ENCODE assay signal across 32 mouse cellular contexts in the genomic region with DNA sequence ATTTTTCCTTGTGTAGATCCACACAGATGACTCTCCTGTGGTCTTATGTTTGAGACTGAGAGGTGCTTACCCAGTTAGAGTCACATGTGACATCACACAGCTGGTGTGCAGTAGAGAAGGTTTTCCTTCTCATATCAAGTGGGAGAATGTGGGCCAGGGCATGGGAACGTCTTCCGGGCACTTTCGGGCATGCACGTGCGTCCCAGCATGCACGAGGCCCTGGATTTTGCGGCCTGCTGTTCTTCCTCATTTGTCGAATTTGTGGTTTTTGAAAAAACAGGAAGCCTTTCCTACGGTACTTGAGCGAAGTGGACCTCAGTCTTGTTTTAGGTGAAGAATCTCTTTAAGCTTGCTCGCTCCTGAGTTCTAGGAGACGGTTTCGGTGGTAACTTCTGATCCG. TPM values are rescaled to one million over a fixed set of nuclear protein-coding genes. Genes with fewer than 3 reads are reported as not detected.
DNase-seq lines count a peak whose midpoint lies in the region; ATAC-seq and TF ChIP-seq lines count a peak whose summit lies in the region.
"Had no signal": no experiment of that assay in that cellular context is flagged by ENCODE, and none has a peak within 500 bp of the region (broad histone marks: within the 10 kb centered on the region; RNA-seq: fewer than 3 reads in every experiment).

No protein-coding gene starts in this region.

- no peaks in the 10 kb centered on the region for H3K9me3 ChIP-seq in liver, postnatal 0 days (ENCODE audit: low read length)
- H3K9me3 ChIP-seq: embryonic facial prominence, embryonic 10.5 days; embryonic facial prominence, embryonic 15.5 days; forebrain, embryonic 12.5 days; heart, embryonic 13.5 days; hindbrain, embryonic 12.5 days; liver, embryonic 15.5 days had no signal

- TF ChIP-seq POLR2A in cerebellum, adult 2 months (IDR thresholded peaks at IDR 0.05; ENCODE audit: borderline replicate concordance, insufficient read depth, low read length): no peak

- H3K27ac ChIP-seq in liver, postnatal 0 days (ENCODE audit: low read depth): peak overlapping the region; percentile 55; the same call in 1 of the 2 replicates
- H3K27ac ChIP-seq in cerebellum, adult 2 months (ENCODE audit: insufficient read depth, low read length): no peak overlapping the region
- H3K27ac ChIP-seq: embryonic facial prominence, embryonic 10.5 days; embryonic facial prominence, embryonic 15.5 days; forebrain, embryonic 12.5 days; heart, embryonic 13.5 days; hindbrain, embryonic 12.5 days; kidney, postnatal 0 days; liver, embryonic 15.5 days had no signal

- H3K4me2 ChIP-seq in liver, postnatal 0 days (ENCODE audit: low read depth, low read length): no peak overlapping the region
- H3K4me2 ChIP-seq: embryonic facial prominence, embryonic 15.5 days; forebrain, embryonic 12.5 days; heart, embryonic 13.5 days; hindbrain, embryonic 12.5 days; liver, embryonic 15.5 days had no signal

- peaks cover 39% of the 10 kb centered on the region for H3K4me1 ChIP-seq in liver, postnatal 0 days (ENCODE audit: insufficient read depth)
- peaks cover 26% of the 10 kb centered on the region for H3K4me1 ChIP-seq in cerebellum, adult 2 months (ENCODE audit: control insufficient read depth, insufficient read depth, low read length)

- no peak for TF ChIP-seq CTCF in liver, postnatal 0 days (IDR thresholded peaks at IDR 0.05; ENCODE audit: low read depth)
- TF ChIP-seq CTCF in cerebellum, adult 2 months (IDR thresholded peaks at IDR 0.05; ENCODE audit: borderline replicate concordance, insufficient read depth, low read depth, low read length): no peak

- H3K4me3 ChIP-seq in liver, postnatal 0 days (ENCODE audit: low read depth, low read length): no peak overlapping the region
- no peak overlapping the region for H3K4me3 ChIP-seq in cerebellum, adult 2 months (replicated peaks; ENCODE audit: insufficient read depth, low read depth, low read length)
- H3K4me3 ChIP-seq: embryonic facial prominence, embryonic 10.5 days; embryonic facial prominence, embryonic 15.5 days; forebrain, embryonic 12.5 days; heart, embryonic 13.5 days; hindbrain, embryonic 12.5 days; liver, embryonic 15.5 days had no signal

- 63% methylated on average over 14 of the region's 14 CpGs for WGBS in liver, postnatal 0 days (ENCODE audit: insufficient replicate concordance)
- 95% methylated on average over 14 of the region's 14 CpGs for WGBS in cerebellum, adult 2 months

- H3K27me3 ChIP-seq in liver, postnatal 0 days (ENCODE audit: insufficient read depth, low read length): no peaks in the 10 kb centered on the region
- no peaks in the 10 kb centered on the region for H3K27me3 ChIP-seq in cerebellum, adult 2 months (ENCODE audit: control insufficient read depth, insufficient read depth, low read length)
- H3K27me3 ChIP-seq: embryonic facial prominence, embryonic 15.5 days; forebrain, embryonic 12.5 days; heart, embryonic 13.5 days; hindbrain, embryonic 12.5 days; liver, embryonic 15.5 days had no signal

- H3K9ac ChIP-seq in liver, postnatal 0 days (replicated peaks): no peak overlapping the region
- H3K9ac ChIP-seq: embryonic facial prominence, embryonic 15.5 days; forebrain, embryonic 12.5 days; forebrain, postnatal 0 days; heart, embryonic 13.5 days; hindbrain, embryonic 12.5 days; liver, embryonic 15.5 days had no signal

- DNase-seq in liver, postnatal 0 days: no peak
- DNase-seq in liver: no peak
- DNase-seq in cerebellum, adult 9-11 months: no peak
- DNase-seq in cerebellum, adult 2 months: no peak
- DNase-seq in layer of hippocampus, adult 8-10 months (ENCODE audit: low spot score in 2 of 2): no peak
- DNase-seq: cerebellum, adult 9-10 months; forebrain, postnatal 0 days; gastrocnemius, postnatal 10 days; heart, adult 11 months; heart, postnatal 10 days; kidney, adult 8-10 months; layer of hippocampus, adult 9-11 months; lung, postnatal 4 days; midbrain, embryonic 14.5 days; right cerebral cortex, adult 18-20 months; spleen, adult 18-20 months; thymus, postnatal 4 days had no signal

- peaks cover 50% of the 10 kb centered on the region for H3K36me3 ChIP-seq in liver, postnatal 0 days (replicated peaks; ENCODE audit: insufficient read depth, low read length)

- ATAC-seq in liver, postnatal 0 days: no peak
- ATAC-seq in common myeloid progenitor, adult 5-6 weeks (replicated peaks; ENCODE audit: low read depth, poor library complexity, severe bottlenecking): peak; percentile 72
- peak; percentile 75 for ATAC-seq in megakaryocyte progenitor cell, adult 5-6 weeks (replicated peaks; ENCODE audit: poor library complexity)
- ATAC-seq: CD4-positive, CD25-positive, alpha-beta regulatory T cell, adult 4 months; forebrain, postnatal 0 days; intestine, embryonic 16.5 days had no signal

- no peak for TF ChIP-seq EP300 in liver, postnatal 0 days (IDR thresholded peaks at IDR 0.05; ENCODE audit: low read depth)

RNA-seq across cellular contexts. Expression of gene Cyp17a1, which starts 24.4 kb away (rescaled TPM):
- 3.3 and 5.8 TPM in 2 replicates for polyA plus RNA-seq in liver, postnatal 0 days (2015; fragmentation: Nextera tagmentation; extraction: Ambion mirVana)
- not detected in 2 replicates for total RNA-seq in common myeloid progenitor, adult 5-6 weeks (2017)
- total RNA-seq in megakaryocyte progenitor cell, adult 5-6 weeks (2015): not detected in 2 replicates
- total RNA-seq in megakaryocyte progenitor cell, adult 5-6 weeks (2017): not detected in 2 replicates
- 0.06 and 0.08 TPM in 2 replicates for polyA plus RNA-seq in cerebellum, adult 2 months (2012; rRNA removed)
- not detected for total RNA-seq in layer of hippocampus, adult 8-10 months (2022)
- total RNA-seq: forebrain, postnatal 0 days; gastrocnemius, postnatal 10 days; heart, postnatal 10 days; left cerebral cortex, adult 18-20 months; left cerebral cortex, postnatal 14 days had no signal
- polyA plus RNA-seq: CD4-positive, CD25-positive, alpha-beta regulatory T cell, adult 4 months; embryonic facial prominence, embryonic 10.5 days; forebrain, embryonic 12.5 days; forebrain, postnatal 0 days; hindbrain, embryonic 12.5 days; kidney, postnatal 0 days; limb, embryonic 11.5 days; midbrain, embryonic 14.5 days; neural tube, embryonic 11.5 days had no signal

RNA-seq across cellular contexts. Expression of gene Borcs7, which starts 41.1 kb away (rescaled TPM):
- polyA plus RNA-seq in liver, postnatal 0 days (2015; fragmentation: Nextera tagmentation; extraction: Ambion mirVana): 6.6 and 7.1 TPM in 2 replicates
- 3.7 and 5.8 TPM in 2 replicates for total RNA-seq in common myeloid progenitor, adult 5-6 weeks (2017)
- total RNA-seq in megakaryocyte progenitor cell, adult 5-6 weeks (2015): 14.1 TPM in 2 replicates
- total RNA-seq in megakaryocyte progenitor cell, adult 5-6 weeks (2017): 4.6 and 6.5 TPM in 2 replicates
- polyA plus RNA-seq in cerebellum, adult 2 months (2012; rRNA removed): 19.0 and 19.1 TPM in 2 replicates
- 10 to 100 TPM; 20.2 to 22.6 (median 21.2) TPM for total RNA-seq in layer of hippocampus, adult 8-10 months (2022)

RNA-seq across cellular contexts. Expression of gene Wbp1l, which starts 49.7 kb away (rescaled TPM):
- 40.4 and 48.8 TPM in 2 replicates for polyA plus RNA-seq in liver, postnatal 0 days (2015; fragmentation: Nextera tagmentation; extraction: Ambion mirVana)
- total RNA-seq in common myeloid progenitor, adult 5-6 weeks (2017): 19.1 and 27.7 TPM in 2 replicates
- total RNA-seq in megakaryocyte progenitor cell, adult 5-6 weeks (2015): 17.0 and 18.4 TPM in 2 replicates
- 23.3 and 25.7 TPM in 2 replicates for total RNA-seq in megakaryocyte progenitor cell, adult 5-6 weeks (2017)
- polyA plus RNA-seq in cerebellum, adult 2 months (2012; rRNA removed): 24.9 and 28.3 TPM in 2 replicates
- total RNA-seq in layer of hippocampus, adult 8-10 months (2022): 10 to 100 TPM; 40.2 to 43.3 (median 41.6) TPM

RNA-seq across cellular contexts. Expression of gene As3mt, which starts 58.7 kb away (rescaled TPM):
- polyA plus RNA-seq in liver, postnatal 0 days (2015; fragmentation: Nextera tagmentation; extraction: Ambion mirVana): 28.4 and 30.1 TPM in 2 replicates
- 48.9 and 53.3 TPM in 2 replicates for total RNA-seq in common myeloid progenitor, adult 5-6 weeks (2017)
- total RNA-seq in megakaryocyte progenitor cell, adult 5-6 weeks (2015): 31.2 and 43.3 TPM in 2 replicates
- 54.4 and 65.8 TPM in 2 replicates for total RNA-seq in megakaryocyte progenitor cell, adult 5-6 weeks (2017)
- 16.5 and 16.8 TPM in 2 replicates for polyA plus RNA-seq in cerebellum, adult 2 months (2012; rRNA removed)
- total RNA-seq in layer of hippocampus, adult 8-10 months (2022): 10 to 100 TPM; 25.3 to 33.0 (median 29.8) TPM
